Mouse (Mus musculus): ENCODE results near the gene Spata9. TPM values are rescaled to one million over a fixed set of nuclear protein-coding genes. Genes with fewer than 3 reads are reported as not detected.
A peak's percentile ranks its signal among the peaks of the same experiment; 100 is the strongest.
"Not testable (repeated sequence)": the region's sequence is repeated elsewhere in the genome, so short reads cannot be mapped to it uniquely, and the experiment has no call there.

Spata9 gene
- polyA plus RNA-seq (2015; fragmentation: Nextera tagmentation; extraction: Ambion mirVana) = 0.14 and 0.31 TPM in 2 replicates

GRCm38 (mm10) chr13:75966850-75967249 lies at the start of gene Spata9:
Spata9 (plus strand) TSS chr13:75967150.
- WGBS = 66% methylated on average over 1 of the region's 1 CpGs
- Histone ChIP-seq H3K4me2 (no peak within 1 kb of the TSS), H3K4me3 (no peak within 1 kb of the TSS), H3K36me3 (no peaks in the 10 kb centered on the region), H3K27me3 (no peaks in the 10 kb centered on the region), H3K27ac (no peak within 1 kb of the TSS), H3K9me3 (replicated peaks) (no peaks in the 10 kb centered on the region), H3K9ac (no peak within 1 kb of the TSS), H3K4me1 (replicated peaks) (no peaks in the 10 kb centered on the region)
- no peak for ATAC-seq (replicated peaks; ENCODE audit: insufficient number of reproducible peaks, insufficient read depth, low FRiP score, low read depth)

- peaks cover 15% of the 10 kb centered on the region; the same call in 1 of the 2 replicates for H3K36me3 ChIP-seq
- peaks cover 7% of the 10 kb centered on the region; the same call in 1 of the 2 replicates for H3K4me1 ChIP-seq (replicated peaks)
- H3K4me3 ChIP-seq = no peak overlapping the region
- H3K27ac ChIP-seq = no peak overlapping the region
- no peak for ATAC-seq (replicated peaks; ENCODE audit: insufficient number of reproducible peaks, insufficient read depth, low FRiP score, low read depth)
- H3K4me2 ChIP-seq = no peak overlapping the region
- H3K9me3 ChIP-seq (replicated peaks) = no peaks in the 10 kb centered on the region
- no peaks in the 10 kb centered on the region for H3K27me3 ChIP-seq
- no peak overlapping the region for H3K9ac ChIP-seq
Measured at GRCm38 (mm10) chr13:75927951-75928350, 39.0 kb upstream of the Spata9 start.

DNA sequence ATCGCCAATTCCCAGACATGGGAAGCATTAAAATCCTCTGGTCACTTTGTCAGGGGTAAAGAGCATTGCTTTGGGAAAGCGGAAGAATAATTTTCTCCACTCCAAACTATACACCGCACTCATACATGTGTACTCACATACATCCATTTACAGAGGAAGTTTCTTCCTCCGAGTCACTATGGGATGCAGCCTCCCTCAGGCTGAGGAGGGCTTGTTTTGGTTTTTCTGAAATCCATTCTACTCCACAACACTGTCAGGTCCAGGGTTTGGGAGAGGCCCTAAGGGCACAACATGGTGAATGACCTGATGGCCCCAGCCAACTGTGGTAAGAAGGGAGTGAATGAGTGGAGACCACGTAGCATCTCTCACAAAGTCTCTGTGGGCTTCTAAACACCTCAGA lies 37.9 kb upstream of the Spata9 start:
- not testable (repeated sequence) for H3K4me2 ChIP-seq; H3K9ac ChIP-seq; H3K27me3 ChIP-seq; H3K27ac ChIP-seq; ATAC-seq (replicated peaks; ENCODE audit: insufficient number of reproducible peaks, insufficient read depth, low FRiP score, low read depth); H3K4me1 ChIP-seq (replicated peaks); H3K4me3 ChIP-seq; H3K9me3 ChIP-seq (replicated peaks)
- H3K36me3 ChIP-seq = peaks cover 15% of the 10 kb centered on the region; the same call in 1 of the 2 replicates
- WGBS = 95% methylated on average over 5 of the region's 5 CpGs

DNA sequence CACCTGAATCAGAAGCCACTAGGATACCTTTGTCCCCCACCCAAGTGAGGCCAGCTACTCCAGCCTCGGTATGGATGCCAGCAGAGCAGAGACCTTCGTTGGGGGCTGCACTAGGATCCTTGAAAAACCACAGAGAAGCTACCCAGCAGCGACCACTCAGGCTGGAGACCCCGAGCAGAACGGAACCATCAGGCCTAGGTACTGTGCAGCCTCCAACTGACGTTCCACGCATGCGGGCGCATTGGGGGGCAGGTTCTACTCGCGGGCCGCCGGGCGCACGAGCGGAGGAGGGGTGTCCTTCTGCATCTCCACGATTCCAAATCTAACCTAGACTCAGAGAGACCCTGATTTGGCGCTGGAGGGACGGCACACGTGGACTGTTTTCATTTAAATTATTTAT lies 36.9 kb upstream of the Spata9 start:
- peaks cover 7% of the 10 kb centered on the region; the same call in 1 of the 2 replicates for H3K4me1 ChIP-seq (replicated peaks)
- no peak overlapping the region for H3K9ac ChIP-seq
- no peaks in the 10 kb centered on the region for H3K9me3 ChIP-seq (replicated peaks)
- no peak overlapping the region for H3K27ac ChIP-seq
- H3K27me3 ChIP-seq = no peaks in the 10 kb centered on the region
- ATAC-seq (replicated peaks; ENCODE audit: insufficient number of reproducible peaks, insufficient read depth, low FRiP score, low read depth) = no peak
- no peak overlapping the region for H3K4me2 ChIP-seq
- peaks cover 15% of the 10 kb centered on the region; the same call in 1 of the 2 replicates for H3K36me3 ChIP-seq
- WGBS = 94% methylated on average over 20 of the region's 20 CpGs
- no peak overlapping the region for H3K4me3 ChIP-seq

- H3K27ac ChIP-seq = peak overlapping the region; percentile 7; the same call in 1 of the 2 replicates
- no peak overlapping the region for H3K4me3 ChIP-seq
- no peaks in the 10 kb centered on the region for H3K9me3 ChIP-seq (replicated peaks)
- H3K27me3 ChIP-seq = no peaks in the 10 kb centered on the region
- H3K9ac ChIP-seq = no peak overlapping the region
- no peak overlapping the region for H3K4me2 ChIP-seq
- H3K36me3 ChIP-seq = peaks cover 15% of the 10 kb centered on the region; the same call in 1 of the 2 replicates
- WGBS = 52% methylated on average over 2 of the region's 2 CpGs
- H3K4me1 ChIP-seq (replicated peaks) = peaks cover 7% of the 10 kb centered on the region; the same call in 1 of the 2 replicates
- no peak for ATAC-seq (replicated peaks; ENCODE audit: insufficient number of reproducible peaks, insufficient read depth, low FRiP score, low read depth)
Measured at GRCm38 (mm10) chr13:75930660-75931059, 36.3 kb upstream of the Spata9 start.

GRCm38 (mm10) chr13:75931073-75931472 lies 35.9 kb upstream of the Spata9 start:
- peak; percentile 70 for ATAC-seq (replicated peaks; ENCODE audit: insufficient number of reproducible peaks, insufficient read depth, low FRiP score, low read depth)

DNA sequence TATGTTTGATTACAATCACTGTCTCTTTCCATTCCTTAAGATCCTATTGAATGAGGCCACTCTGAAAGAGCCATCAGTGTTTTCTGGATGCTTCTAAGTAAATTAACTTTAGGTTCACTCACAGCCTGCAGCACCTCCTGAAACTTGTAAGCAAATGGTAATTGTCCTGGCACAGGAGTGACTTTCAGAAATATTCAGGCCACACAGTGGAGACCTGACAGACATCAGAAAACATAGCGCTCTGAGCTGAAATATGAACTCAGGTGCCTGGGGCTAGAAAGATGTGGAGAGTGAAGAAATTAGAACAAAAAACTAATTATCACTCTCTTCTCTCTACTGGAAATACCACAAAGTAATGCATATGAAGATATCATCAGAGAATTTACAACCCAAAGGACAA lies 33.7 kb upstream of the Spata9 start:
- Histone ChIP-seq H3K9me3 (replicated peaks) (no peaks in the 10 kb centered on the region), H3K4me3 (no peak overlapping the region), H3K4me1 (replicated peaks) (peaks cover 5% of the 10 kb centered on the region; the same call in 1 of the 2 replicates), H3K9ac (no peak overlapping the region), H3K27me3 (no peaks in the 10 kb centered on the region), H3K36me3 (peaks cover 22% of the 10 kb centered on the region; the same call in 1 of the 2 replicates), H3K4me2 (no peak overlapping the region), H3K27ac (no peak overlapping the region)
- WGBS = 95% methylated on average over 1 of the region's 1 CpGs
- no peak for ATAC-seq (replicated peaks; ENCODE audit: insufficient number of reproducible peaks, insufficient read depth, low FRiP score, low read depth)

More at GRCm38 (mm10) chr13:75931073-75931472, 35.9 kb upstream of the Spata9 start:
- H3K4me1 ChIP-seq (replicated peaks) = peaks cover 7% of the 10 kb centered on the region; the same call in 1 of the 2 replicates
- H3K27ac ChIP-seq = peak overlapping the region; percentile 7; the same call in 1 of the 2 replicates
- H3K4me2 ChIP-seq = no peak overlapping the region
- H3K36me3 ChIP-seq = peaks cover 15% of the 10 kb centered on the region; the same call in 1 of the 2 replicates
- WGBS = 19% methylated on average over 5 of the region's 5 CpGs
- H3K9ac ChIP-seq = no peak overlapping the region
- no peaks in the 10 kb centered on the region for H3K27me3 ChIP-seq
- no peaks in the 10 kb centered on the region for H3K9me3 ChIP-seq (replicated peaks)
- H3K4me3 ChIP-seq = no peak overlapping the region

GRCm38 (mm10) chr13:75938866-75939265 lies 28.1 kb upstream of the Spata9 start:
- Histone ChIP-seq H3K27me3 (no peaks in the 10 kb centered on the region), H3K4me2 (no peak overlapping the region), H3K27ac (no peak overlapping the region), H3K36me3 (peaks cover 11% of the 10 kb centered on the region; the same call in 1 of the 2 replicates), H3K4me1 (replicated peaks) (peaks cover 9% of the 10 kb centered on the region), H3K9me3 (replicated peaks) (no peaks in the 10 kb centered on the region), H3K4me3 (no peak overlapping the region), H3K9ac (no peak overlapping the region)
- 85% methylated on average over 5 of the region's 5 CpGs for WGBS
- no peak for ATAC-seq (replicated peaks; ENCODE audit: insufficient number of reproducible peaks, insufficient read depth, low FRiP score, low read depth)

DNA sequence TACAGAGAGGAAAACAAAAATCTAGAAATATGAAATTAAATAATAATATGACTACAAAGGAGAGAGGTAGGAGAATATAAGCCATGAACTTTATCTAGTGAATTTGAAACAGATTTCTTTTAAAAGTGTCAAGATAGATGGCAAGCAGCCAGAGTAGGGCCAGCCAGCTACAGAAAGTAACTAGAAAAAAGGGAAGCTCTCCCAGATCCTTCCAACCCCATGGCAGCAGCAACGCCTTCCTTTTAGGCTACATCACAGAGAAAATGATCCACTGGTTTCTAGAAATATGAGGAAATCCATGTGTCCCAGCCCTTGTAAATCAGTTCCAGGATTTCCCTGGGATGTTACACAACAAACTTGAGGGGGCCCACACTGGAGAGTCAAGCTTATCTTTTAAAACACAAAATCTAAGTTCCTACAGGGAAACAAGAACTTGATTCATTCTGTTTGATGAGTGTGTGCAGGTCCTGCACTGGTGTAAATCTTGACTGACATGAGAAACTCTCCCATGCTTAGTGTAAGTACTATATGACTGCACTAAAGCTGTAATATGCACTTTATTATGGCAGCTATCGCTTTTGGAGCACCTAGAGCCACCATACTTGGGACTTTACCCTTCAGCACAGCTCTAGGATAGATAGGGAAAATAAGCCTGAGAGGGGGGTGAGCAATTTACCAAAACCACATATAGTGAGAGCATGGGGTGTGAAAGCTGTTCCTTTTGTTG lies 26.0 kb upstream of the Spata9 start:
- Histone ChIP-seq H3K4me3 (no peak overlapping the region), H3K27me3 (no peaks in the 10 kb centered on the region), H3K4me2 (0 out of 2 replicates have a peak overlapping the region, but pooled peaks have one; percentile 34), H3K4me1 (replicated peaks) (peaks cover 13% of the 10 kb centered on the region), H3K9ac (no peak overlapping the region), H3K9me3 (replicated peaks) (no peaks in the 10 kb centered on the region), H3K36me3 (peaks cover 11% of the 10 kb centered on the region; the same call in 1 of the 2 replicates), H3K27ac (no peak overlapping the region)
- 70% methylated on average over 2 of the region's 2 CpGs for WGBS
- no peak for ATAC-seq (replicated peaks; ENCODE audit: insufficient number of reproducible peaks, insufficient read depth, low FRiP score, low read depth)

GRCm38 (mm10) chr13:75941518-75942295 lies 25.2 kb upstream of the Spata9 start:
- 90% methylated on average over 5 of the region's 5 CpGs for WGBS
- Histone ChIP-seq H3K27ac (no peak overlapping the region), H3K4me1 (replicated peaks) (peaks cover 13% of the 10 kb centered on the region), H3K4me2 (peak overlapping the region; percentile 34; the same call in 1 of the 2 replicates), H3K9me3 (replicated peaks) (no peaks in the 10 kb centered on the region), H3K27me3 (no peaks in the 10 kb centered on the region), H3K9ac (no peak overlapping the region), H3K36me3 (peaks cover 11% of the 10 kb centered on the region; the same call in 1 of the 2 replicates), H3K4me3 (no peak overlapping the region)
- ATAC-seq (replicated peaks; ENCODE audit: insufficient number of reproducible peaks, insufficient read depth, low FRiP score, low read depth) = no peak

GRCm38 (mm10) chr13:75942731-75943130 lies 24.2 kb upstream of the Spata9 start:
- H3K27me3 ChIP-seq = no peaks in the 10 kb centered on the region
- peak; percentile 37; the same call in 1 of the 2 replicates for ATAC-seq (replicated peaks; ENCODE audit: insufficient number of reproducible peaks, insufficient read depth, low FRiP score, low read depth)

More at GRCm38 (mm10) chr13:75942731-75943130, 24.2 kb upstream of the Spata9 start:
- peaks cover 13% of the 10 kb centered on the region for H3K4me1 ChIP-seq (replicated peaks)
- peak overlapping the region; percentile 99 for H3K27ac ChIP-seq
- H3K36me3 ChIP-seq = peaks cover 8% of the 10 kb centered on the region; the same call in 1 of the 2 replicates
- under 1% methylated on average over 6 of the region's 6 CpGs for WGBS
- H3K4me2 ChIP-seq = peak overlapping the region; percentile 71
- peak overlapping the region; percentile 88 for H3K4me3 ChIP-seq
- H3K9me3 ChIP-seq (replicated peaks) = no peaks in the 10 kb centered on the region
- H3K9ac ChIP-seq = peak overlapping the region; percentile 93

Data from heart, embryonic 15.5 days (tissue).